Mouse (Mus musculus) c-Kit-positive CD71-positive TER-119-negative erythroid progenitor cells, embryonic 14.5 days (primary cell): ENCODE measurements around the gene Tbx6.

Experiments
- DNase-seq: peaks from one replicate; pipeline ENCODE4 v3.0.0-alpha.2; 2013; ENCODE audit warnings: low read depth

Tbx6 gene

DNA sequence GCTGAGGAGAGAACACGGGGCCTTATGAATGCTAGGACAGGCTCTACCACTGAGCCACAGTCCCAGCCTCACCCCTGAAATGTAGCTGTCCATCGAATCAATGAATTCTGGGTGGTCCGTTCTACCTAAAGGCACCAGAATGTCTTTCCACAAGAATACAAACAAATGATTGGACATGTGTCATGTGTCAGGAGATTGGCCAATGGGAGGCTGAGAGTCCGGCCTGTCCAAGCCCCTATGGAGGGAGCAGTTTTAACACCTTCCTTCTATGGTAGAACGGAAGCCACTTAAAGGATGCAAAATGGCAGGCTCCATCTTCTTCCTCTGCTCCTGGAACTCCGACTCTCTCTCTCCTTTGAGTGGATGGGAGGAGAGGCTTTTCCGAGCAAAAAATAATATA lies 36.3 kb downstream of the Tbx6 start:
- DNase-seq, result no peak

DNA sequence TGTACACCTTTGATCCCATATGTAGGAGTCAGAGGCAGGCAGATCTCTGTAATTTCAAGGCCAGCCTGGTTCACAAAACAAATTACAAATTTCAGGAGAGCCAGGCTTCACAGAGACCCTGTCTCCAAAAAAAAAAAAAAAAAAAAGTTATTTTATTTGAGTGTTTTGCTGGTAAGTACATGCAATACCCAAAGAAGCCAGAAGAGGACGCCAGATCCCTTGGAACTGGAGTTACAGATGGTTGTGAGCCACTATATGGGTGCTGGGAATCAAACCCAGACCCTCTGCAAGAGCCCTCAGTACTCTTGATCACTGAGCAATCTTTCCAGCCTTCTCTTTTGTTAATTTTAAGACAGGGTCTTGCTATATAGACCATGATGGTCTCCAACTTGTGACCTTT lies 37.5 kb downstream of the Tbx6 start:
- DNase-seq, result no peak

DNA sequence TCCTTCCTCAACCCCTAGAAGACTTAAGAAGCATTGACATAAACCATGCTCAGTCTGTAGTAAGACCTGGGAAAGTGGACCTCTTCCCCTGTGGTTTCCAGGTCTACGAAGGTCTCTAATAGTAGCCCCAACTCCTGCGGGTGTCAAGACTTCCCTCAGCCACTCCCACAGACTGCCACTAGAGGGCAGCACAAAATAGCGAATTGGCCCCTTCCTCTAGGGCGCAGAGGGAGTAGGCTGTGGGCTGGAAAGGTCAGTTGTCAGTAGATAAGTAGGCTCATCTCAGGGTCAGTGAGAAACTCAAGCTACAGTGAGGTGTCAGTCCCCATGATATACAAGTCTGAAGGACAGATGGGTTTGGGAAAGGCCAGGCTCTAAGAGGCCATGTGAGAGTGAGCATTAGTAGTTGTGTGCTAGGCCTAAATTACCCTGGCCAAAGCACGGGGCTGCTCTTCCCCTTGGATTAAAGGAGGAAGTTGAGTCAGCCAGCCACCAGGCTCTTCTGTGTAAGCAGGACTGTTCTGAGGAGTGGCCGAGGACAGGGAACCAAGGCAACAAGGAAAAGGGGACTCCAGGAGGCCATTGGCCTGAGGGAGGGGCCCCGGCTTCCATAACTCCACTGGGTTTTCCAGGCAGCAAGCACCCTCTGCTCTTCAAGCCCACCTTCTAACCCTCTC lies 40.7 kb downstream of the Tbx6 start:
- peak; percentile 71 for DNase-seq

DNA sequence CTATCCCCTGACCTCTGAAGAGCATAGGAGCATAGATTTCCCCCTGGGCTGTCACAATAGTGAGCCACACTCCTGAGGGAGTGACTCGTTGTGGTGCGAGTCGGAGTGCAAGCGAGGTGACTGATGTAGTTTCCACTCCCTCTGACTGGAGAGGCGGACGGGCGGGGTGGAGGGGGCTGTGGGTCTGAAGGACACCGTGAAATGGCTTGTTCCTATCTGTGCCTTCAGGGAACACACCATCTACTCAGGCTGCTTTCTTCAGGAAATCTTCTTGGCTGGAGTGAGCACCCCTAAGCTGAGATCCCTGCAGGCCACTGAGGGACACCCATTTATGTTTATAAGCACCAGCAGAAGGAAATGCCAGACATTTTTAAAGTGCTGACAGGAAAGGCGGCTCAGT lies 41.5 kb downstream of the Tbx6 start:
- no peak for DNase-seq

DNA sequence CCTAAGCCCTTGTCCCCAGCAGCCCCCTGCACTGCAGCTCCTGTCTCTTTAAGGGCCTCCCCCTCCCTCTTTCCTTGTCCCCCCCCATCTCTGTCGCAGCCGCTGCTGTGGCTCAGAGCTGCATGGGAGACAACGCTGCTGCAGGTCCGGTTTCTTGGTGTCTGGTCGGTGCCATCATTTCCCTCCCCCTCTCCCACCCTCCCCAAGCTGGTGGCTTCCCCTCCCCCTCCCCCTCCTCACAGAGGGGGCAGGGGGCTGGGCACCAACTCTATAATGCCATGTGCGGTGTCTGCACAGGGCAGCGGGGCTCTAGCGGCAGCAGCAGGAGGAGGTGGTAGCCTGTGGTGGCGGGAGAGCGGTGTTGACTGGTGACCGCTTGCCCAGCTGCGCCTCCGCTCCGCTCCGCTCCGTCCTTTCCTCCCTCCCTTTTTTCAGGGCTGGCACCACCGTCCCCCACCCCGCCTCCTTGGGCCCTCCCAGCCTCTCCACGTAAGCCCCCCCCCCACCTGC lies 42.0 kb downstream of the Tbx6 start:
- no peak for DNase-seq

DNA sequence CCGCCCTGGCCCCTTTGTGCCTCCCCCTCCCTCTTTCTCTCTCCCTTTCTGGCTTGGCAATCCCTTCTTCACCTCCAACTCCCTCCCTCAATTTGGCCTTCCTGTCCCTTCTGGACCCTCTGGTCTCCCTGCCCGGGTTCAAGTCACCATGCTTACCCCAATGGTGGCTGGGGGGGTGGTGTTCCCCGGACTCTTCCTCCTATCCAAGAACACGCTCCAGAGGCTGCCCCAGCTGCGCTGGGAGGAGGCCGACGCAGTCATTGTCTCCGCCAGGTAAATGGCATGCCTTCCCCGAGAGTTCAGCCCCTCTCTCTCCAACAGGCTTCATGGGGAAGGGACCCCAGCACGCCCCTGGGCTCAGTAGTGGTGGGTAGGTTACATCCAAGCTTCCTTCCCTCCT lies 42.7 kb downstream of the Tbx6 start:
- DNase-seq, result no peak

DNA sequence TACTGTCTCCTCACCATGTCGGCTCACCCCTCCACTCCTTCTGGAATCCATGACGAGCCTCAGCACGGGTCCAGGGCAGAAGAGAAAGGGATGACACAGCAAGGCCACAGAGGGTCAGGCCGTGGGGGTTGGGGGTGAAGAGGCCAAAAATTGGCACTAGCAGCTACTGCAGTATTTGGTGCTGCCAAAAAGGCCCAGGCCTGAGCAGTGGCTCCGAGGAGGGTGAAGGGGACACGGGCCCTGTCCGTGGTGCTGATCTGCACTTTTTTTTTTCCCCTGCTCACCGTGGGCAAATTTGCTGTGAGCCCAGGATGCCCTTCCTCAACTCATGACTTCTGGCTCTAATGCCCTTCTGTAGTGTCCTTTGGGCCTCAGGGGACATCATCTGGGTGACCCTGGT lies 44.1 kb downstream of the Tbx6 start:
- DNase-seq, result no peak

DNA sequence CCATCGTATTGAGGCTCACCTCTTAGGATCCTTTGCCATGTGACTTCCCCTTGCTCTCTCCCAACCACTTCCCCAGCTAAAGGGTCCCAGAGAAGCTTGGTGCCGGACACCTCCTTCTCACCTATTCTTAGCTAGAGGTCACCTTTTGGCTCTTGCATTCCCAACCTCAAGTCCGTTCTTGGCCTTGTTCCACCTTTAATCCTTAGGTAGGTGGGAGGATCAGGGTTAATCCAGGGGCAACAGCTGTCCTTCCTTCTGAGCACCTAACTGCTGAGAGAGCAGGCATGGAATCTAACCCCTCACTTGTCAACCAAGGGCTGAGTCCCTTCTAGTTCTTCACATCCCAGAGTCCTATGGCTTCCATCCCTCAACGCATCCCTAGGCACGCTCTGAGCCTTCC lies 44.7 kb downstream of the Tbx6 start:
- no peak for DNase-seq

DNA sequence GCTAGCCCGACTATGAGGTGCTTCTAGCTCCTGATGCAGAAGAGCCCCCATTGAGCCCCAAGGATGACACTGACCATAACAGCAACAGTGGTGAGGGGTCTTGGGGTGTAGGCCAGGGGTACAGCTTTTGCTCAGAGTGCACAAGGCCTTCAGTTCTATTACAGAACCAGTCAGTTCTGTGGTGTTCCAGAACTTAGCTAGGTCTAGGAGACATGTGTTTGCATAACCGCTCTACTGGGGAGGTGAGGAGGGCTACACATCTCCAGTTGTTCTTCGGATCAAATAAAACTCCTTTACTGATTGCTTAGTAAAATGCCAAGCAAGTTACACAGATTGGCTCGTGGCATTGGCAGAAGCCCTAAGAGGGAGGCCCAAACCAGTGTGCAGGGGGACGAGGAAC lies 50.3 kb downstream of the Tbx6 start, which contains the start of gene 4930451I11Rik:
Gene 4930451I11Rik, minus strand, starts transcription at position 101 of the 400 bp plus-strand sequence.
- DNase-seq, result no peak

DNA sequence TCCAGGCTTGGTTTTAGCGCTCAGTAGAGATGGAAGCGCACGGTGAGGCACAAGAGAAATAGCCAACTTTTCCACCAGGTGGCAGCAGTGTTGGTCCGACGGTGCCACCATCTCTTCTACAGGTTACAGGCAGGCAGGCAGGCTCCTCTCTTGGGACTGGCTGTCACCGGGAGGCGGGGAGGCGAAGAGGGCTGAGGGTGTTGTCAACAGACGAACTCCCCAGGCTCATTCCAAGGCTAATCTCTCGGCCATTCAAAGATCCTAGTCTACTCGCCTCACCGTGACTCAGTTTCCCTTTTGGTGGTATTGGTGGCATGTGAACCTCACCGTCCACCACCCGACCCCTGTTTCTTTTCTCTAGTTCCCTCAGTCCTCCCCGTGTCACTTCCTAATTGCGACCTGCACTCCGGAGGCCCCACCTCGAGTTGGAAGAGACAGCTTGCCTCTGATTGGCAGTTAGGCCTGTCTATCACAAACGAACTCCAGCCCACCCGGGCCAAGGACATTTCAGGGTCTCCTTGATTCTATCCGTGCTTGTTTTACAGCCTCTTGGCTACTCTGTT lies 50.8 kb downstream of the Tbx6 start:
- DNase-seq, result peak; percentile 74

DNA sequence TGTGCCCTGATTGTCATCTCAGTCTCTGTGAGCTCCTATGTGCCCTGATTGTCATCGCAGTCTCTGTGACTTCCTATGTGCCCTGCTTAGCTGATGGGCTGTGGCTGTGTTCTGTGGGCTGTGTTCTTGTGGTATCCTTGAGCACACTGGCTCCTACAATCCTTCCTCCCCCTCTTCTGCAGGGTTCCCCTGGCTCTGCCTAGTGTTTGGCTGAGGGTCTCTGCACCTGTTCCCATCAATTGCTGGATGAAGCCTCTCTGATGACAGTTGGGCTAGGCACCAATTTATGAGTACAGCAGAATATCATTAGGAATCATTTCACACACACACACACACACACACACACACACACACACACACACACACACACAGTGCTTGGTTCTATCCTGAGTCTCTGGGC lies 52.0 kb downstream of the Tbx6 start:
- no peak for DNase-seq
